Mouse (Mus musculus): Measurements from ENCODE around the gene Igsf8. TPM values are rescaled to one million over a fixed set of nuclear protein-coding genes. Genes with fewer than 3 reads are reported as not detected.
A peak's percentile ranks its signal among the peaks of the same experiment; 100 is the strongest.

Gene Igsf8
- polyA plus RNA-seq, 1 experiment: 55.6 TPM

GRCm38 (mm10) chr1:172308409-172308808 lies 47.0 kb downstream of the Igsf8 start:
- Histone ChIP-seq H3K27ac (ENCODE audit: insufficient read depth, low read length) (no peak overlapping the region), H3K4me3 (ENCODE audit: insufficient read depth, low read length) (no peak overlapping the region), H3K4me1 (ENCODE audit: control insufficient read depth, insufficient read depth, low read length) (peaks cover 5% of the 10 kb centered on the region; the same call in 1 of the 2 replicates)
- TF ChIP-seq POLR2A (IDR thresholded peaks at IDR 0.05; ENCODE audit: low read depth, low read length): no peak
- no peak for TF ChIP-seq CTCF (IDR thresholded peaks at IDR 0.05; ENCODE audit: borderline replicate concordance, insufficient read depth, low read length)

GRCm38 (mm10) chr1:172309699-172310398 lies 48.4 kb downstream of the Igsf8 start:
- Histone ChIP-seq H3K4me3 (ENCODE audit: insufficient read depth, low read length) (peak overlapping the region; percentile 5; the same call in 1 of the 2 replicates), H3K27ac (ENCODE audit: insufficient read depth, low read length) (peak overlapping the region; percentile 61), H3K4me1 (ENCODE audit: control insufficient read depth, insufficient read depth, low read length) (peaks cover 5% of the 10 kb centered on the region; the same call in 1 of the 2 replicates)
- TF ChIP-seq CTCF (IDR thresholded peaks at IDR 0.05; ENCODE audit: borderline replicate concordance, insufficient read depth, low read length) (peak; percentile 90), POLR2A (IDR thresholded peaks at IDR 0.05; ENCODE audit: low read depth, low read length) (peak; percentile 43)

- H3K27ac ChIP-seq (ENCODE audit: insufficient read depth, low read length): peak overlapping the region; percentile 66
- no peak for TF ChIP-seq CTCF (IDR thresholded peaks at IDR 0.05; ENCODE audit: borderline replicate concordance, insufficient read depth, low read length)
- TF ChIP-seq POLR2A (IDR thresholded peaks at IDR 0.05; ENCODE audit: low read depth, low read length): peak; percentile 37; the same call in 1 of the 2 replicates
- H3K4me3 ChIP-seq (ENCODE audit: insufficient read depth, low read length): peak overlapping the region; percentile 50
- H3K4me1 ChIP-seq (ENCODE audit: control insufficient read depth, insufficient read depth, low read length): peaks cover 5% of the 10 kb centered on the region; the same call in 1 of the 2 replicates
These were observed 49.9 kb downstream of the Igsf8 start for GRCm38 (mm10) chr1:172311248-172311906.

GRCm38 (mm10) chr1:172311921-172312767 lies 50.7 kb downstream of the Igsf8 start:
- TF ChIP-seq CTCF (IDR thresholded peaks at IDR 0.05; ENCODE audit: borderline replicate concordance, insufficient read depth, low read length) (no peak), POLR2A (IDR thresholded peaks at IDR 0.05; ENCODE audit: low read depth, low read length) (peak; percentile 69)
- H3K4me1 ChIP-seq (ENCODE audit: control insufficient read depth, insufficient read depth, low read length): peaks cover 5% of the 10 kb centered on the region; the same call in 1 of the 2 replicates
- peak overlapping the region; percentile 70 for H3K4me3 ChIP-seq (ENCODE audit: insufficient read depth, low read length)

GRCm38 (mm10) chr1:172312768-172313561 lies 51.5 kb downstream of the Igsf8 start:
- H3K4me1 ChIP-seq (ENCODE audit: control insufficient read depth, insufficient read depth, low read length): peaks cover 5% of the 10 kb centered on the region; the same call in 1 of the 2 replicates
- H3K27ac ChIP-seq (ENCODE audit: insufficient read depth, low read length): no peak overlapping the region
- peak overlapping the region; percentile 70 for H3K4me3 ChIP-seq (ENCODE audit: insufficient read depth, low read length)
- TF ChIP-seq POLR2A (IDR thresholded peaks at IDR 0.05; ENCODE audit: low read depth, low read length): no peak
- no peak for TF ChIP-seq CTCF (IDR thresholded peaks at IDR 0.05; ENCODE audit: borderline replicate concordance, insufficient read depth, low read length)

More at GRCm38 (mm10) chr1:172311921-172312767, 50.7 kb downstream of the Igsf8 start:
- H3K27ac ChIP-seq (ENCODE audit: insufficient read depth, low read length): peak overlapping the region; percentile 66

- no peak overlapping the region for H3K4me3 ChIP-seq (ENCODE audit: insufficient read depth, low read length)
- H3K4me1 ChIP-seq (ENCODE audit: control insufficient read depth, insufficient read depth, low read length): peaks cover 5% of the 10 kb centered on the region; the same call in 1 of the 2 replicates
- no peak overlapping the region for H3K27ac ChIP-seq (ENCODE audit: insufficient read depth, low read length)
- TF ChIP-seq POLR2A (IDR thresholded peaks at IDR 0.05; ENCODE audit: low read depth, low read length) (no peak), CTCF (IDR thresholded peaks at IDR 0.05; ENCODE audit: borderline replicate concordance, insufficient read depth, low read length) (no peak)
These were observed 52.4 kb downstream of the Igsf8 start for GRCm38 (mm10) chr1:172313613-172314411.

GRCm38 (mm10) chr1:172314911-172315310 lies 53.5 kb downstream of the Igsf8 start:
- TF ChIP-seq CTCF (IDR thresholded peaks at IDR 0.05; ENCODE audit: borderline replicate concordance, insufficient read depth, low read length) (no peak), POLR2A (IDR thresholded peaks at IDR 0.05; ENCODE audit: low read depth, low read length) (no peak)
- Histone ChIP-seq H3K27ac (ENCODE audit: insufficient read depth, low read length) (no peak overlapping the region), H3K4me3 (ENCODE audit: insufficient read depth, low read length) (no peak overlapping the region), H3K4me1 (ENCODE audit: control insufficient read depth, insufficient read depth, low read length) (peaks cover 5% of the 10 kb centered on the region; the same call in 1 of the 2 replicates)

- H3K4me3 ChIP-seq (ENCODE audit: insufficient read depth, low read length): no peak overlapping the region
- no peak overlapping the region for H3K27ac ChIP-seq (ENCODE audit: insufficient read depth, low read length)
- peaks cover 3% of the 10 kb centered on the region; the same call in 1 of the 2 replicates for H3K4me1 ChIP-seq (ENCODE audit: control insufficient read depth, insufficient read depth, low read length)
- TF ChIP-seq POLR2A (IDR thresholded peaks at IDR 0.05; ENCODE audit: low read depth, low read length): no peak
- no peak for TF ChIP-seq CTCF (IDR thresholded peaks at IDR 0.05; ENCODE audit: borderline replicate concordance, insufficient read depth, low read length)
These were observed 56.0 kb downstream of the Igsf8 start for GRCm38 (mm10) chr1:172317431-172317830.

Measured in embryonic fibroblast, embryonic 13.5 days (primary cell).